Mouse (Mus musculus) fibroblast of lung, adult 2 months (primary cell): ENCODE results near the gene Serpina1b.
"Not testable (repeated sequence)": the region's sequence is repeated elsewhere in the genome, so short reads cannot be mapped to it uniquely, and the experiment has no call there.

ENCODE experiments used
- DNase-seq: peaks from one replicate; pipeline ENCODE4 v3.0.0-alpha.2; 2011; ENCODE audit warnings: low read depth

Gene Serpina1b

GRCm38 (mm10) chr12:103700144-103700750, 129.9 kb downstream of the Serpina1b start:
- no peak for DNase-seq

- no peak for DNase-seq
Measured at GRCm38 (mm10) chr12:103695429-103695828, 134.7 kb downstream of the Serpina1b start, which contains the start of gene Serpina1f. Gene Serpina1f (minus strand): TSS chr12:103695529.

GRCm38 (mm10) chr12:103688221-103688814, 141.9 kb downstream of the Serpina1b start:
- no peak for DNase-seq

GRCm38 (mm10) chr12:103687021-103687420, 143.2 kb downstream of the Serpina1b start:
- no peak for DNase-seq

GRCm38 (mm10) chr12:103686050-103686449, 144.1 kb downstream of the Serpina1b start:
- no peak for DNase-seq

- no peak for DNase-seq
Measured at GRCm38 (mm10) chr12:103685386-103685785, 144.8 kb downstream of the Serpina1b start.

- no peak for DNase-seq
Measured at GRCm38 (mm10) chr12:103683775-103684174, 146.4 kb downstream of the Serpina1b start.

GRCm38 (mm10) chr12:103681739-103682138, 148.4 kb downstream of the Serpina1b start:
- DNase-seq = no peak

- DNase-seq = no peak
Measured at GRCm38 (mm10) chr12:103681169-103681568, 149.0 kb downstream of the Serpina1b start.

- not testable (repeated sequence) for DNase-seq
Measured at GRCm38 (mm10) chr12:103679853-103680252, 150.3 kb downstream of the Serpina1b start.
